Mouse (Mus musculus) spleen, postnatal 10 days (tissue): Measurements from ENCODE around the gene Ano5.

Experiments used
- DNase-seq, 2 experiments: peaks; one replicate each; pipeline ENCODE4 v3.0.0; 2021 to 2022; ENCODE audit warnings: low spot score in 2 of 2

Gene Ano5

GRCm38 (mm10) chr7:51629206-51629605 is 118.4 kb downstream of the Ano5 start:
- no peak for DNase-seq

- DNase-seq = no peak
Measured at GRCm38 (mm10) chr7:51631171-51631570, 120.3 kb downstream of the Ano5 start.

- no peak for DNase-seq
Measured at GRCm38 (mm10) chr7:51632543-51633229, 121.9 kb downstream of the Ano5 start.

- DNase-seq = no peak
Measured at GRCm38 (mm10) chr7:51633230-51633844, 122.5 kb downstream of the Ano5 start.
